Mouse (Mus musculus) kidney, adult 2 months (tissue): ENCODE results near the gene Calm4. TPM values are rescaled to one million over a fixed set of nuclear protein-coding genes. Genes with fewer than 3 reads are reported as not detected.
A peak's percentile ranks its signal among the peaks of the same experiment; 100 is the strongest.
"Not testable (repeated sequence)": the region's sequence is repeated elsewhere in the genome, so short reads cannot be mapped to it uniquely, and the experiment has no call there.

ENCODE experiments used
- DNase-seq: peaks from one replicate; pipeline ENCODE4 v3.0.0; 2021
- H3K27ac ChIP-seq: fragments of 200-500 bp; 2 replicates; pipeline ENCODE4 v1.5.1; 2012; ENCODE audit warnings: low read depth, low read length, control low read depth, inconsistent platforms; ENCODE audit not compliant: insufficient read depth
- H3K27me3 ChIP-seq: fragments of 200-500 bp; replicated peaks from 2 replicates; pipeline ENCODE4 v1.6.1; 2012; ENCODE audit warnings: mild to moderate bottlenecking, moderate library complexity, low read length, inconsistent platforms; ENCODE audit not compliant: control insufficient read depth, insufficient read depth
- H3K36me3 ChIP-seq: fragments of 200-500 bp; 2 replicates; pipeline ENCODE4 v1.6.1; 2012; ENCODE audit warnings: mild to moderate bottlenecking, moderate library complexity, low read length, inconsistent platforms; ENCODE audit not compliant: control insufficient read depth, insufficient read depth
- H3K4me1 ChIP-seq: fragments of 200-500 bp; 2 replicates; pipeline ENCODE4 v1.6.1; 2011; ENCODE audit warnings: low read length; ENCODE audit not compliant: control insufficient read depth, insufficient read depth
- H3K4me3 ChIP-seq: fragments of 200-500 bp; 2 replicates; pipeline ENCODE4 v1.5.1; 2011; ENCODE audit warnings: mild to moderate bottlenecking, low read depth, low read length, control low read depth; ENCODE audit not compliant: insufficient read depth
- CTCF ChIP-seq: fragments of 200-500 bp; conservative IDR thresholded peaks from 2 replicates; pipeline ENCODE4 v1.5.1; 2011; ENCODE audit warnings: low read depth, mild to moderate bottlenecking, control low read depth, low read length, moderate library complexity, mixed read lengths; ENCODE audit not compliant: insufficient read depth, insufficient read length
- POLR2A ChIP-seq: fragments of 200-500 bp; IDR thresholded peaks from one replicate; pipeline ENCODE4 v1.6.1; 2011; ENCODE audit warnings: low read depth, low read length, control low read depth
- WGBS: fragments of 180-500 bp; shearing (Covaris S2); methylation state at CpG from one replicate; pipeline ENCODE4 v1.1.7; 2018; 5-methylcytosine and 5-hydroxymethylcytosine counted together
- polyA plus RNA-seq: library from polyadenylated mRNA; depleted of rRNA; stranded (reverse); fragments of >200 nt; gene quantifications from 2 replicates; pipeline ENCODE4 v1.2.3, GENCODE M21; 2012; rRNA removed

The Calm4 gene
- not detected in 2 replicates for polyA plus RNA-seq

GRCm38 (mm10) chr13:3837312-3837807 is at the start of gene Calm4:
Gene Calm4 (plus strand): TSS chr13:3837757.
- H3K36me3 ChIP-seq, H3K27ac ChIP-seq, DNase-seq, H3K27me3 ChIP-seq, H3K4me1 ChIP-seq, H3K4me3 ChIP-seq: not testable (repeated sequence)

DNA sequence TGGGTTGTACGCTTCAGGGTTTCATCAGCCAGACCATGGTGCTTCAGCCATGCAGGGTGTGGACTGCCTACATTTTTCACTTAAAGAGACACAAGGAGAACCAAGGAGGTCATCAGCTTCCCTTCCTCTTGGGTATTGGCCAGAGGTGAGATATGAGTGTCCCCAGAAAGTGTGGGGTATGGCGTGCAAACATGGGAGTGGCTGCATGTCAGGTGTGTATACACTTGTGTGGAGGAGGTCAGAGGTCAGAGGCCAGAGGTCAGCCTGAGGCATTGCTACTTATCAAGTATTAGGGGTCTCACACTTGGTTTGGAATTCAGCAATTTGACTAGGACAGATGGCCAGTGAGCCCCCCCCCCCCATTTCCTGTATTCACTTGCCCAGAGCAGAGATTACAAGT is 49.0 kb upstream of the Calm4 start:
- H3K27ac ChIP-seq, result no peak overlapping the region
- TF ChIP-seq CTCF (no peak), POLR2A (no peak)
- H3K27me3 ChIP-seq, result no peaks in the 10 kb centered on the region
- H3K4me1 ChIP-seq, result peaks cover 6% of the 10 kb centered on the region; the same call in 1 of the 2 replicates
- WGBS, result 92% methylated on average over 2 of the region's 2 CpGs
- no peak for DNase-seq
- no peaks in the 10 kb centered on the region for H3K36me3 ChIP-seq
- no peak overlapping the region for H3K4me3 ChIP-seq

GRCm38 (mm10) chr13:3789531-3789930 is 48.0 kb upstream of the Calm4 start:
- no peaks in the 10 kb centered on the region for H3K36me3 ChIP-seq
- H3K27ac ChIP-seq, result no peak overlapping the region
- no peak for TF ChIP-seq CTCF
- no peak for TF ChIP-seq POLR2A
- no peak overlapping the region for H3K4me3 ChIP-seq
- no peaks in the 10 kb centered on the region for H3K27me3 ChIP-seq
- no peak for DNase-seq
- peaks cover 6% of the 10 kb centered on the region; the same call in 1 of the 2 replicates for H3K4me1 ChIP-seq
- WGBS, result 67% methylated on average over 2 of the region's 2 CpGs

GRCm38 (mm10) chr13:3796649-3797048 is 40.9 kb upstream of the Calm4 start:
- no peaks in the 10 kb centered on the region for H3K4me1 ChIP-seq
- H3K27ac ChIP-seq, result no peak overlapping the region
- no peak for TF ChIP-seq CTCF
- TF ChIP-seq POLR2A, result no peak
- H3K27me3 ChIP-seq, result no peaks in the 10 kb centered on the region
- WGBS, result 84% methylated on average over 4 of the region's 4 CpGs
- no peak overlapping the region for H3K4me3 ChIP-seq
- DNase-seq, result no peak
- H3K36me3 ChIP-seq, result no peaks in the 10 kb centered on the region

DNA sequence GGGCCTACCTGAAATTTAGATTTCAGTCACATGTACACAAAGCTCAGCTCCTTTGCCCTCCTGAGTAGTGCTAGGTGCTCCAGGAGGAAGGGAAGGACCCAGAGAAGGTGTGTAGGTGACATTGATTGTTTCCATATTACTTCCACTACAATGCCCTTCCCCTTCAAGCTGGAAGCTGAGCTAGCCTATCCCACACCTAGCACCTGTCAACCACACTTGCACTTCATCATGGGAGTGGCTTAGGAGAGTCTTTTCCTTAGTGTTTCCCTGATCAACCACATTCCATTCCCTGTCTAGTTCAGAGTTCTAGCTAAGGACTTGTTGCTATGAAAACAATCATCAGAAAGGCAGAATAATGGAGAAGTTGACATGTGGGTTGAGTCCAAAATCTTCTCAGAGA is 38.8 kb upstream of the Calm4 start:
- H3K4me3 ChIP-seq, result no peak overlapping the region
- DNase-seq, result no peak
- H3K36me3 ChIP-seq, result no peaks in the 10 kb centered on the region
- no peaks in the 10 kb centered on the region for H3K27me3 ChIP-seq
- no peak for TF ChIP-seq POLR2A
- no peak for TF ChIP-seq CTCF
- no peaks in the 10 kb centered on the region for H3K4me1 ChIP-seq
- no peak overlapping the region for H3K27ac ChIP-seq

- DNase-seq, result no peak
- Histone ChIP-seq H3K4me1 (no peaks in the 10 kb centered on the region), H3K4me3 (no peak overlapping the region), H3K36me3 (no peaks in the 10 kb centered on the region), H3K27me3 (no peaks in the 10 kb centered on the region), H3K27ac (no peak overlapping the region)
- 63% methylated on average over 3 of the region's 3 CpGs for WGBS
- no peak for TF ChIP-seq POLR2A
- no peak for TF ChIP-seq CTCF
Measured at GRCm38 (mm10) chr13:3799386-3799785, 38.2 kb upstream of the Calm4 start.

GRCm38 (mm10) chr13:3804186-3804585 is 33.4 kb upstream of the Calm4 start, which contains the start of gene Calml3:
Gene Calml3 (minus strand): TSS chr13:3804316.
- 55% methylated on average over 13 of the region's 13 CpGs for WGBS
- TF ChIP-seq CTCF (no peak), POLR2A (no peak)
- H3K27ac ChIP-seq, result no peak within 1 kb of the TSS

DNA sequence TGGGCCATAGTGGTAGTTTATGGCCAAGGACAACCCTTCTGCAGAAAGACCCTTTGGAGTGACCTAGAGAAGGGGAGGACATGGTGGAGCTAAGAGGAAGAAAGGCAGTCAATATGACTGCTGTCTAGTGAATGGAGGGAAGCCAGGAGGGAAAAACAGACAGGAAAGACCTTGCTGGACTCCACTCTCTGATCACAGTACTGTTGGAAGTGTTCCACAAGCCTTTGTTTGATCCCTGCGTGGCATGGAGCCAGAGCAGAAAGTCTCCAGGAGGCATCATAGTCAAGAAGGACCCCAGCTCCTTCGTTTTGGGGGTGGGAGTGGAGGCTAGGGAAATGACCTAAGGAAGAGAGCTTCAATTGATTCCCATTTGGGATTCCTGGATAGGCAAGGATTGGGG is 32.4 kb upstream of the Calm4 start:
- no peak overlapping the region for H3K27ac ChIP-seq
- peaks cover 3% of the 10 kb centered on the region; the same call in 1 of the 2 replicates for H3K4me1 ChIP-seq
- TF ChIP-seq POLR2A, result no peak
- TF ChIP-seq CTCF, result no peak
- H3K36me3 ChIP-seq, result no peaks in the 10 kb centered on the region
- H3K4me3 ChIP-seq, result no peak overlapping the region
- peak; percentile 58 for DNase-seq
- no peaks in the 10 kb centered on the region for H3K27me3 ChIP-seq
- WGBS, result 33% methylated on average over 2 of the region's 2 CpGs

More at GRCm38 (mm10) chr13:3804186-3804585, 33.4 kb upstream of the Calm4 start, which contains the start of gene Calml3:
- Histone ChIP-seq H3K36me3 (no peaks in the 10 kb centered on the region), H3K4me1 (peaks cover 3% of the 10 kb centered on the region; the same call in 1 of the 2 replicates), H3K27me3 (no peaks in the 10 kb centered on the region), H3K4me3 (no peak within 1 kb of the TSS)
- peak; percentile 48 for DNase-seq
